Mouse (Mus musculus): ENCODE data around the gene Samd14.
"Not testable (repeated sequence)": the region's sequence is repeated elsewhere in the genome, so short reads cannot be mapped to it uniquely, and the experiment has no call there.

Gene Samd14

DNA sequence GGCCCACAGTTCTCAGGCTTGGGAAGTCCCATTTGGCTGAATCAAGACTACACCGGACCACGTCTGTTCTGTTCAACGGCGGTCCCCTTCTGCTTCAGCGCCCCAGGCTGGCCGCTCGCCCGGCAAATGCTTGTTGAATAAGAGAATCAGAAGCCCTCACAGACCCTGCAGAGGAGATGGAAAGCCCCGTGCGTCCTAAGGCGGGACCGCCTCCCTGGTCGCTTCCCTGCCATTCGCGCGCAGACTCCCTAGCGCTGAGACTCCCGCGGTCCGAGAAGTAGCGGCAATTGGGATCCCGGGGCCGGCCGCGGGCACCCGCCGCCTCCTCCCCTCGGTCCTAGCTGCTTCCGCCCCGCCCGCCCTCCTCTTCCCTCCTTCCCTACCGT is at the start of gene Samd14:
Samd14 (plus strand) TSS at position 251 of the 386 bp plus-strand sequence.
- peak in 1 of 2 experiments; percentile 47 for DNase-seq (ENCODE audit: low spot score in 2 of 2)

DNA sequence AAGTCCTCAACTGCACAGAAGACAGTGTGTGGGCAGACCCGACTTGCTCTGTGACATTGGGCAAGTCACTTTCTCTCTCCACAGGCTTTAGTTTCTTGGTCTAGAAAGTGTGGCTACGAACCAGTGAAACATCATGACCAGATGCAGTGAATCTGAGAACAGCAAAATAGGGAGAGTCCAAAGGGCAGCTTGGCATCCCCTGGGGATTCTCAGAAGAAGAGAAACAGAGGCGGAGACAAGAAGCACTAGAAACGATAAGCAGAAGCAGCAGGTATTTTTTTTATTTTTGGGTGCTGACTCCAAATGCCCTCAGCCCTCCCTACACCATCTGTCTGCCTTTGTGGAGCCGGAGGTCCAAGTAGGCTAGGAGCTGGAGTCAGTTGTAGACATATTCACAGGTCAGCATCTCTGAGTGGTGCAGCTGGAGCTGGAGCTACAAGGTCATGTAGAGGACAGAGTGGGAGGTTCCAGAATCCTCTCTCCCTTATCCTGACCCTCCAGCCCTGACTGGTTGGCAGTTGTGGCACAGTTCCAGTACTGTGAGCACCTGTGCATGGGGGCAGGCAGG is 47.1 kb upstream of the Samd14 start:
- DNase-seq (ENCODE audit: low spot score in 2 of 2), result no peak

DNA sequence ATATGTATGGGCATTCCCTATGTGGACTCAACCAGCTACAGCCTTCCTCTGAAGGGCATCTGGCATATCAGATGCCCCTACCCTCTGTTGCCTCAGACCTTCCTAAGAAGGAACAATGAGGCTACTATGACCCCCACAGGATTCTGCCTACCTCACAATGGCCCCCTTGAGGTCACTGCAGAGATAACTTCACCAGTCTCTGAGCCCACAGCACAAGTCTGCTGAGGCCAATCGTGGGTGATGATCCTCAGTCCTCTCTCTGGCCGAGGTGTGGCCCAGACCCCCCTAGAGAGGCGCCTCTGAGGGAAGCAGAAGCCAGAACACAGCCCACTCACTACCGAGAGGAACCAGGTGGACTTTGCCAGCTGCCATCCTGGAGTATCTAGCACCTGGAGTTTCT is 42.3 kb upstream of the Samd14 start, which contains the start of gene Hils1:
Hils1 (plus strand) TSS at position 175 of the 400 bp plus-strand sequence.
- no peak for DNase-seq (ENCODE audit: low spot score in 2 of 2)

DNA sequence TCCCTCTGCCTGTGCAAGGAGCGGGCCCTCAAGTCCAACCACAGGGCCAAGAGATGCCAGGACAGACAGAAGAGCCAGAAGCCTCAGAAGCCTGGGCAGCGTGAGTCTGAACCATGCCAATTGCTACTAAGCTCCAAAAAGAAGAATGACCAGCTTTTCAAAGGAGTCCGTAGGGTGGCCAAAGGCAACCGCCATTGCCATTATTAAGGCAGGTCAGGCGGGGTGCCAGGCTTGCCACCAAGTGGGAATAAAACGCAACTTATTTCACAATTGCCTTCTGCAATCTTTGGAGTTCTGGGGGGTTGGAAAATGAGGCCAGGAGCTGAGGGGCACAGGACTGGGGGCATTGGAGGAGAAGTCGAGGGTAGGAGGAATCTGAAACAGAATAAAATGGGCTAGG is 41.5 kb upstream of the Samd14 start:
- DNase-seq (ENCODE audit: low spot score in 2 of 2), result no peak

DNA sequence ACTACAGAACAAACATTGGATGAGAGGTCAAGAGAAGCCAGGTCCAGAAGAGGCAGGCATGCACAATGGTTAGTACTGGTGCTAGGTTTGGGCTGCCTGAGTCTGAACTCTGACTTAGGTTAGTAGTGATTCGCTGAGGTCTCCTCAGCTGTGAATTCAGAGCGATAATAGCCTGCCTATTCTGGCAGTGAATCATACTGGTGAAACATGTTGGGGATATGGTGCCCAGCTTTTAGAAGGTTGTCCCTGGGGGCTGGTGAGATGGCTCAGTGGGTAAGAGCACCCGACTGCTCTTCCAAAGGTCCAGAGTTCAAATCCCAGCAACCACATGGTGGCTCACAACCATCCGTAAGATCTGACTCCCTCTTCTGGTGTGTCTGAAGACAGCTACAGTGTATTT is 40.0 kb upstream of the Samd14 start:
- not testable (repeated sequence) for DNase-seq (ENCODE audit: low spot score in 2 of 2)

DNA sequence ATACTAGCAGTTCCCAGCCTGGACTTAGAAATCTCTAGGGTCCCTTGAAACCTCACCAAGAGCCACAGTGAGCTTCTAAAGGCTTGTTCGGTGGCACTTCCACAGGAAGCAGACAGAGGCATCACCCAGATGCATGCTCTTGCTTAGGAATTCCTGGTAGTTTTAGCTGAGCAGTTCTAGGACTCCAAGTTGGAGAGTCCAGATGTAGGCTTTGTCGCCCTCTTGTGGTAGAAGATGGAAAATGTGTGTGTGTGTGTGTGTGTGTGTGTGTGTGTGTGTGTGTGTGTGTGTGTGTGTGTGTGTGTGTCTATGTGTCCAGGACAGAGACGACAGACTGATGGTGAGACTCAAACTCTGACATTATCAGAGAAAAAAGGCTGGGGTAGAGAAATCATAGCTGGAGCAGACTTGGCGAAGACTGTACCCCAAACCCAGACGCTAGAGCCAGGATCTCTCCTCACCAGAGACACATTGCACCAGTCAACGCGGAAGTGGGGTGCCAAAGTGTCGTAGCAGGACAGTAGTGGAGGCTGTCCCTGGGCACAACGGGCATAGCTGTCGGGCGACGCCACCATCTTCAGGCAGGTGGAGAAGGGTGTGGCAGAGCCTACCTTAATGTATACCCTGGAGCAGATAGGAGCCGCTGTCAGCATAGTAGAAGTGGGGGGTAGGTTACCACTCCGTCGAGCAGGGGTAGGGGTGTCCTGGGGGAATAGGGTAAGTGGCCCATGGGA is 39.3 kb upstream of the Samd14 start:
- DNase-seq (ENCODE audit: low spot score in 2 of 2), result peak; percentile 68 to 74

DNA sequence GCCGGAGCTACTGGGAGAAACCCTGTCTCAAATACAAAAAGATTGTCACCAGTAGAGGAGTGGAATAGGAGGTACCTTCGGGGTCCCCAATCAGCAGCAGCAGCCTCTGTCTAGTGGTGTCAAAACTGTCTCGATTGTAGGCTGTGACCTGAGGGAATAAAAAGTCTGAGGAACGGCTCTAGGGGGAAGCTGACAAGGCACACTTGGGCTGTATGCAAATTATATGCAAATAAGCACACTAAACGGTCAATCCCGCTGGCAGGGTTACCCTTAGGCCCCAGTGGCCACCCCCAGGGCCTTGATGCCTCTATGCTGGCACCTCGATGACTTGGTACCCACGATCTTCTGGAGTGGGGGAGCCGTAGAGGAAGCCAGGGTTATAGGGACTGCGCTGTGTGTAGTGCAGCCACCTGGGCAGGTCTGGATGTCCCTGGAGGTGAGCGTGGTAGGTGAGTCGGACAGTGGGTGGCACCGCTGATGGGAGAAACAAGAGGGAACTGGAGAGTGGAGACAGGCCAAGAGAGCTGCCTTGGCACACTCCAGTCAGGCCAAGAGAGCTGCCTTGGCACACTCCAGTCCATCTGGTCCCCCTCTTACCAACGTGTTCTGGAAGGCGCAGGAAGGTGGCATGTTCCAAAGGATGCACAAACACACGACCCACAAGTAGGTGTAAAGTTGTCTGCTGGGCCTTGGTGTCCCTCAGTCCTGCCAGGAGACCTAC is 37.6 kb upstream of the Samd14 start:
- no peak for DNase-seq (ENCODE audit: low spot score in 2 of 2)

DNA sequence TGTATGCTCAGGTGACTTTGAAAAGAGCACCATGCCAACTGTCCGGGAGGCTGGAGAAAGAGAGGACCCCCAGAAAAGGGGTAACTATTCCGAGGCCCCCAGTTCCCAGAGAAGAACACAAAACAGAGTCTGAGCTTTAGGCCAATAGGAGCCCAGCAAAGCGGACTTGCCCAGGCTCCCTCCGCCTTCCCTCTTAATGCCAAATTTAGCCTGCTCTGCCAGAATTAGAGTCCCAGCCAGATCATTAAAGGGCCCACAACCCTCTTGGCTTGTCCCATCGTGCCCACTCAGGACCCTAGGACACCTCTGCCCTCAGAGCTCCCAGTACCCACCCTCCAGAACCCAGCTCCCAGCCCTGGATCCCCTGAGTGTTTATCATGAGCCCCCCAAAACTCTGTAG is 36.8 kb upstream of the Samd14 start:
- DNase-seq (ENCODE audit: low spot score in 2 of 2), result no peak

DNA sequence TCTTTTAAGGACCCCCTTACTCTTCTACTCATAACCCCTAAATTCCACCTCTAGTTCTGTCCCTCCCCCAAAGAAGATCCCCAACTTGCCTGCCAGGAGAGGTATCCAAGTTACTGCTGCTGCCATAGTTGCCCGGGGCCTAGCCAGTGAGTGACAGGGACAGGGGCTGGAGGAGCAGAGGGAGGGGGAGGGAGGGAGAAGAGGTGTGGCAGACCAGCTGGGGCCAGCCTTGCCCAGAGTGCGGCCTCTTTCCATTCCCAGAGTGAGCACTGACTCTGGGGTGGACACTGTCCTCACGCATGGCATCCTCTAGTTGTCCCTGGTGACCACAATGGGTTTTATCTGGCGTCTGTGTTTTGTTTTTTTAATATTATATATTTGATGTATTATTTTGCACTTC is 36.4 kb upstream of the Samd14 start:
- DNase-seq (ENCODE audit: low spot score in 2 of 2), result no peak

DNA sequence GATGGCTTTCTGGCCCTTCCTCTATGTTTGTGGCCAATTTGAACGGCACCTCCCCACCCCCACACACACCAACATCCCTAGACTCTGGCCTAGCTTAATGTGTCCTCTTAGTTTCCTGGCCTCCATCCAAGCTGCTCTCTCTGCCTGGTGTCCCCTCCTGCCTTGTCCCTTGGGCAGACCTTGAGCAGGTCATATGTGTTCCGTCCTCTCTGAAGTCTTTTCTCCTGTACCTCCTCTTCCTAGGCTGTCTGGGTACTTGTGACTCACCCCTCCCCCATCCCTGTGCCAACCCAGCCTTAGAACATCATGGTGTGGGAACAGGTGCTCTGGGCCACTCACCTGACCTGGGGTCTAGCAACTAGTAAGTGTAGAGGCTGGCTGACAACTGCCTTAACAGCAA is 34.7 kb upstream of the Samd14 start:
- no peak for DNase-seq (ENCODE audit: low spot score in 2 of 2)

DNA sequence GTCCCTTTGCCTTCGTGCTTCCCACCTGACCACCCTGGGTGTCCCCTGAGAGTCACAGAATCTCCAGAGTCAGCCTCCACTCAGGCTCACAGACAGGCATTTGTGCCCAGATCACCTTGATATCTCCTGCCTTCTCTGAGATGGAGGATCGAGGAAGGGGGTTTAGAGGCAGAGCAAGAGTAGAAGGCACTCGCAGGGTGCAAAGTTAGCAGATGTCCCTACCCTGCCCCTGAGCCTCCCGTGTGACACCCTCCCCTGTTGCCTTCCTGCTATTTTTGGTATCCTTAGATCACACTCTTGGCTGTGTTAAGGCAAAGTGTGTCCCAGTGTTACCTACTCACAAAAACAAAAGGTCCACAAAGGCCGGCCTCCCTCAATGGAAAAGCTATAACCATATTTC is 33.5 kb upstream of the Samd14 start, which contains the start of gene Sgca:
Sgca (minus strand) TSS at position 129 of the 400 bp plus-strand sequence.
- no peak for DNase-seq (ENCODE audit: low spot score in 2 of 2)

DNA sequence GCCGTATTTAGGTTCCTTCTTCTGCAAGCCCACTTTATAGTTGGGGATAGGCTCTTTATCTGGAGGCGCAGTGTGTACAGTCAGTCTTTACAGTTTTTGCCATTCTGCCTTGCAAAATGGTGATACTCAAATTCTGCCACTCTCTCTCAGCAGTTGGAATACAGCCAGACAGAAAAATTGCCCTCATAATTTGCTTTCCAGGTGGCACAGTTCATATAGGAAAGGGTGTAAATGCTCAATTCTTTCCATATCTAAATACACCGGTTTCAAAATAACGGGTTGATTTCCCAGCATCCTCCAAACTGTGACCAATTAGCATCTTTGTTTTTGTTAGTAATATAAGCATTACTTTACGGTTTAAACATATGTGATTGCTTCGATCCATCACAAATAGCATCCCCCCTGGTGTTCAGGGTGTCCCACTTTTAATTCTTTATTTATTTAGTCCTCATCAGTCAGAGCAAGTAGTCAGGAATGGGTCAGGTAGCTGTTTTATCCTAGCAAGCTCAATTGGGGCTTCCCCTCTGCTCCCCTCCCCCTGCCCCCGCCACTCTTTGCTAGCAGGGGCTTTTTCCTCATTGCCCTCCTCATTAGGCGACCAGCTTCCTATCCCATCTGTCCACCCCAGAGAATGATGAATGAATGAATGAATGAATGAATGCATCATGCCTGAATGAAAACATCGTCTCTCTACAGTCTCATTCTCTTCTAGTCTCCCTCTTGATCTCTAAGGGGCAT is 31.3 kb upstream of the Samd14 start:
- no peak for DNase-seq (ENCODE audit: low spot score in 2 of 2)

DNA sequence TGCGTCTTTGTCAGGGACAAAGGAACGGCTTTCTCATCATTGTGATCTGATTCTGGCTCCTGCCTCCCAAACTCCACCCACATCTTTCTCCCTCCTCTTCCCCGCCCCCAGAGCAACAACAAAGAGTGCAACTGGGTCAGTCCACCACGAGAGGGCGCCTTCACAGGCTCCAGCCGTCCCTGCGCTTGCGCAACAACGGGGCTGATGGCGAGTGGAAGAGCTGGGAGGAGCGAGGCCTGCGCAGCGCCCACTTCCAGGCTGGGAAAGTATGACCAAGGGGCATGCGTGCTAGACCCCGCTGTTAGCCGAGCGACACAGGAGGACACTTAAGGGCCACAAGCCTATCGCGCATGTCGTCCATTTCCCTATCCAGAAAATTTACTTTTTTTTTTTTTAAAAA is 30.7 kb upstream of the Samd14 start:
- DNase-seq (ENCODE audit: low spot score in 2 of 2), result peak; percentile 93 to 94

DNA sequence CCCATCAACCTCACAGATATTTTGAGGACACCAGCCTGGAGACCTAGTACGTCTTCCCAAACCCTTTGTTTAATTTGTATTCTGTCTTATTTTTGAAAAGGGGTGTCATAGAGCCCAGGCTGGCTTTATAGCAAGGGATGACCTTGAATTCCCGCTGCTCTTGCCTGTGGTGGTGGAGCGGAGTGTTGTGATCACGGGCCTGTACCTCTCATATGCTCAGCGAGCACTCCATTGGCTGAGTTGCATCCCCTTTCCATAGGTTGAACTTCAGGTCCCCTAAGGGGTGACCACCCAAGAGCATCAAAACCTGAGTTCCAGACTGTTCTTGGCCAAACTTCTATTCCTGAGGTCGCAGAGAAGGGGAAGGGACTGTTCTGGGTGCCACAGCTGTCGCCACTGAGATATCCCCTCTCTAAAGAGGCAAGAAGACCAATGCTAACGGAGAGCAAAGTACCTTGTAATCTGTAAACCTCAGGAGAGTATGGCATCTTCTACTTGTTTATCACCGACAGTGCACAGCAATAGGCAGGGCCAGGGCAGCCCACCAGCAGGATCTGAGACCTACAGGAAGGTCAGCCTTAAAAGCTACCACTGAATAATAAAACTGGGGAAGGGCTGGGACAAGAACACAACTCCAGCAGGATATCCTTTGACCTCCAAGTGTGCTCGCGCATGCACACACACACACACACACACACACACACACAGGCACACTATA is 30.1 kb upstream of the Samd14 start:
- no peak for DNase-seq (ENCODE audit: low spot score in 2 of 2)

DNA sequence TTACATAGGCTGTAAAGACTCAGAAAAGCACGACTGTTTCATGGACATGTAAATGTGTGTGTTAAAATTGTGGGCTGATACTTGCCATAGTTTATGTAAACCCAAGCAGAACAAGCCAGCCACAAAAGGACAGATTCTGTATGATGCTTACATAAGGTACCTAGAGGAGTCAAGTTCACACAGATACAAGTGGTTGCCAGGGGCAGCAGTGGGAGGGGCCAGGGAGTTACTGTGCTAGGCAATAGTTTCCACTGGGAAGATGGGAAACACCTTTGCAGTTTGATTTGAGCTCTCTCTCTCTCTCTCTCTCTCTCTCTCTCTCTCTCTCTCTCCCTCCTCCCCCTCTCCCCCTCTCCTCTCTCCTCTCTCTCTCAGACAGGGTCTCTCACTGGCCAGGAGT is 24.5 kb upstream of the Samd14 start:
- DNase-seq (ENCODE audit: low spot score in 2 of 2), result no peak

DNA sequence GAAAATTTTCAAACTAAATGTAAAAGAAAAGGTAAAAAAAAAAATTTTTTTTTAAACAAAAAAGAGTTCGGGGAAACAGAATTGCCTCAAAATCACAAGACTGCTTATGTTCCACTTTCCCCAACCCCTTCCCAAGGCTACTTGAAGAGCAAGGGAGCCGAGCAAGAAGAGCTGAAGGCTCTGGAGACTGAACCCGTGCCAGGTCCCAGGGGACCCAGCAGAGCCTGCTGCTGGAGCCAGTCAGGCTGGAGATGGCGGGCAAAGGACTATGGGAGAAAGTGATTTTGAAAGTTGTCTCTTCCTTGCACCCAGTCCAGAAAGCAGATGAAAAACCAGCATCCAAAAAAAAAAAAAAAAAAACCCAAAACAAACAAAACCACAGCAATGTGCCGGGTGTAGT is 23.9 kb upstream of the Samd14 start:
- no peak for DNase-seq (ENCODE audit: low spot score in 2 of 2)

DNA sequence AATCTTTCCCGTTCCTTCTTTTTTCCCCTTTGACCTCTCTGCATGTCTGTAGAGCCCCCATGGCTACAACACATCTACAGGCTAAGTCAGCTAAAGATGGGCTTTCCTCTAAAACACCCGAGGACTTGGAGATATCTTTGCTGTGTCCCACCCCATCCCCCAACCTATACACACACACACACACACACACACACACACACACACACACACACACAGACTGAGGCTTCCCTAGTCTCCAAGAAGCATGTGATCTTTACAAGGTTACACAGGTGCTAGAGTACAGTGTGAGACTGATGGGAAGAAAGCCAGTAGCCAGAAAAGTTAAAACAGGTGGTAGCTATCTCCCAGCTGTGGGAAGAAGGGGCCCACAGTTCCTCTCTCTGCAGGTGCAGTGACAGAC is 23.2 kb upstream of the Samd14 start:
- DNase-seq (ENCODE audit: low spot score in 2 of 2), result no peak

DNA sequence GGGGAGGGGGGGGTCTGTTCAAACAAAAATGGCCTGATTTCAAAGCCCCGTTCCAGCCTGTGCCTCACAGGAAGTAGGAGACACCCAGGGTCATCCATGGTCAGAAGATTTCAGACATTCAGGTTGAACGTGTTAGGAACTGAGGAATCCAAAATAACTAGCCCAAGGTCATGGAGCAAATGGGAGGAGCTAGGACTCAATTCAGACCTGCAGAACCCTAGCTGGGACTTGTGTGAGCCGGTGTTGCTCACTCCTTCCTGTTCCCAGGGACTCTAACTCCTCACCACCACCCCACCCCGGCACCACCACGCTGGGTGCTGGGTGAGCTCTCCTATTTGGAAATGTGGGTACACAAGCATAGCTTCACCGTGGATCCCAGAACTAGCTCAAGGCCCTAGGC is 22.3 kb upstream of the Samd14 start:
- DNase-seq (ENCODE audit: low spot score in 2 of 2), result no peak

DNA sequence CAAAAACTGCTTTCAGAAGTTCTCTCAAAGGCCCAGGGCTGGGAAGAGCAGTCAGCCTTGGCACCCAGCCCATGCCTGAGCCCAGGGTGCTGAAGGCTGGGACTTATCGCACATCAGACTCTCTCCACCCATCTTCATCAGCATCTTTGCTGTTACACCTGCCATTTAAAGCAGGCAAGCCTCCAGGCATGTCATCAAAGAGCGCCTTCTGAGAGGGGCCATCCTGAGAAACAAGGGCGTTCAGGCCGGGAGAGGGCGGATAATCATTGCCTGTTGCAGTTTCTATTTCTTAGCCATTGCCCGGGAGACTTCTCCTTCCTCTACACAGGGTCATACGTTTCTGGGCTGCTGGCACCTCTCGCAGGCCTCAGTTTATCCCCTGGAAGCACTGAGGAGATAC is 21.8 kb upstream of the Samd14 start:
- DNase-seq (ENCODE audit: low spot score in 2 of 2), result no peak

DNA sequence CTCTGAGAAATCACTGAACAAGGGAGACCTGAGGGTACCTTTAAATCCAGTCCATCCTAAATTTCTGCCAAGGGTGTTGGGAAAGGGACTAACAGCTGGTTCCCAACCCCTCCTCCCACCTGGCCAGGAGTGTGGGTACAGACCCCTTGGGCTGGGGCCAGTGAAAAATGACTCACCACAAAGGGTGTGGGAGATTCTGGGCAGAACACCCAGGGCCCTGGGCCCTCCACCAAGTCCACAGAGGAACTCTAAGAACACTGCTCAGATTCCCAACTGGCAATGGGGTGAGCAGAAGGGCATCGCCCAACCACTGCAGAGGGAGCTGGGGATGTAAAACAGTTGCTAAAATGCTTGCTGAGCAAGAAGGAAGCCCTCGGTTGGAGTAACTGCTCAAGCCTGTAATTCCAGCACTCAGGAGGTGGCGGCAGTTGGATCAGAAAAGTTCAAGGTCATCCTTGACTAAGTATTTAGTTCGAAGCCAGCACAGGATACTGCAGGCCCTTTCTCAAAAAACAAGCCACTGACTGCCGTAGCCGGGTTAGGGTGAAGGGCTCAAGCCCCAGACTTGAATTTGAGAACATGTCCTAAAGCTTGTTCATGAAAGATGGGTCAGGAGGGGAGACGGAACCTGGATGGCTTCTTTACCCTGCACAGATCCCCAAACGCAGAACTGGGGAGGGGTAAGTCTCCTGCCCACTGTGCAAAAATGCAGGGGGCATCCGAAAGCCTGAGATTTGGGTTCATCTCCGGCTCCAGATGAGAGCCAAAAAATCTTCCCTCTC is 20.7 kb upstream of the Samd14 start:
- no peak for DNase-seq (ENCODE audit: low spot score in 2 of 2)

DNA sequence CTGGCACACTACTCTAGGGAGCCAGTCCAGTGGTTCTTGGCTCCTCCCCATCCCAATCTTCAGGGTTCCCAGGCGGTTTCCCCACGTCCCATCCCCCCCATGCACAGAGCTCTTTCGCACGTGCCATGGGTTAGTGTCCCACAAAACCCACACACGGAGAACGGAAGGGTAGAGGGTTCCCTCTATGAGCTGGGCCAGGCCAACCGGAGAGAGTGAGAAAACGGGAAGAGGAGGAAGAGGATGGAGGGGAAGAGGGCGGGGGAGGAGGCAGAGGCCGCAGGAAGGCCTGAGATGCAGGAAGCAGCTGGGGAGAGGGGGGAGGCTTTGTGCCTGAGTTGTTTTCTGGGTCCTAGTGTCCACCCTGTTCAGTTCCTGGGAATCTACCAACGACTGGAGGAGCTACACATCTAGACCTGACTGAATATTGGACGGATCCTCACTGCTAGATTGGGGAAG is 20.1 kb upstream of the Samd14 start:
- DNase-seq (ENCODE audit: low spot score in 2 of 2), result peak; percentile 82 to 88
